Mouse (Mus musculus) cerebellum, adult 8-10 months (tissue): ENCODE results near the gene Prcd.
A peak's percentile ranks its signal among the peaks of the same experiment; 100 is the strongest.
"Not testable (repeated sequence)": the region's sequence is repeated elsewhere in the genome, so short reads cannot be mapped to it uniquely, and the experiment has no call there.

Experiments used
- DNase-seq: peaks from one replicate; pipeline ENCODE4 v3.0.0; 2022

Gene Prcd

DNA sequence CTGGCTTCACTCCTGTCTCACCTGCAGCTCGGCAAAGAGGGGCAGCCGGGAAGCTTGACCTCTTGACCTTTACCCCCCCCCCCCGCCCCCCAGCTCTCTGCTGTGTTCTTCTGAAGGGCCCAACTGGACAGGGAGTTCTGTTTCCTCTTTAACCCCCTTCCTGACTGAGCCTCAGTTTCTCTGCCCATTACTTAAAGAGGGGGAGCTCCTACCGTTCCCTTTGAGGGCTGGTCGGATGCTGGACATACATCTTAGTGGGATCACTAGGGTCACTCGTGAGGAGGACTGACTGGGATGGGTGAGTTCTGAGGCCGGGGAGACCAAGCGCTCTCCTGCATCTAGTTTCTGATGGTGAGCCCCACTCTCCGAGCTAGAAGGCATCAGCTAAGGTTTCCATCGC is at the start of gene Prcd:
Gene Prcd, plus strand, starts transcription at position 301 of the 400 bp plus-strand sequence.
- no peak for DNase-seq

GRCm38 (mm10) chr11:116604097-116604496 is 49.2 kb upstream of the Prcd start:
- DNase-seq, result no peak

DNA sequence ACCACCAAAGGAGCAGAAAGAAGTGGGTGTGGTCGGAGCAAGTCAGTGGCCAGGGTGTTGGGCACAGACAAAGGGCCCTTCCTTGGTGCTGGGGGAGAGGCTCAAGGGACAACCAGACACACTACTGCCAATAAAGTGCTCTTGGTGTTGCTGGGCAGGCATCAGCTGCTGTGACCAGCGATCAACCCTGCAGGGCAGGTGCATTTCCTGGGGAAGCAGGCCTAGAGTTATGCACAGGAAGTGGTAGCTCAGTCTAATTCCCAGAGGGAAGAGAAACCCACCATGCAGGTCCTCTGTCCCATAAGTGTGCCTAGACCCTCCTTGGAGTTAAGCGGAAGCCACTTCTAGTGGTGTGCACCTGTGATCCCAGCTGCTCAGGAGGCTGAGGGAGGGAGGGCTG is 45.6 kb upstream of the Prcd start:
- no peak for DNase-seq

DNA sequence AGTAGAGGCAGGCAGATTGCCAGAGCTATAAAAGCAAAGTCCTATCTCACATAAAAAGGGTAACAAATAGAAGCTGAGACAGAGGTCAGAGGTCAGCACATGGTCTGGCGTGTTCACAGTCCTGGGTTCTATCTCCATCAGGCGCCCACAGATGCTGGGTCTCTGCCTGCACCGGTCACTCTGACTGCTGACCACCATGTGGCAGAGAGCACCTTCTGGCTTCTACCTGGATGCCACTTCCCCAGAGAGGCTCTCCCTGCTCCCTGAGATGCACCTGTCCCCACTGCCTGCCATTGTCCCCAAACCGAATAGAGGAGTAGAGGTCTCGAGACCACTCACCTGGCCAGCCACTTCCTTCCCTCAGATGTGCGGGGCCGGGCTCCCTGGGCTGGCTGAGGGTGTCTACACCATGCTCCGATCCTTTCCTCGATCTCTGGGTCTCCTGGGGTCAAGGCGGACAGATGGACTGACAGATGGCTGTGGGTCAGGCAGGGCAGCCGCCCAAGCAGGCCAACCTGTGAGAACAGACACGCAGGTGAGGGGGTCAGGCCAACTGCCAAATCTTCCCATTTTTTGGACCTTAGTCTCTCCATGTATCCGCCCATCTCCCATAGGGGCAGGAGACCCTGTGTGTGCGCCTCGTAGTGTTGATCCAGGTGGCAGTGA is 43.2 kb upstream of the Prcd start:
- peak; percentile 95 for DNase-seq

GRCm38 (mm10) chr11:116611168-116611567 is 42.2 kb upstream of the Prcd start:
- DNase-seq, result not testable (repeated sequence)

DNA sequence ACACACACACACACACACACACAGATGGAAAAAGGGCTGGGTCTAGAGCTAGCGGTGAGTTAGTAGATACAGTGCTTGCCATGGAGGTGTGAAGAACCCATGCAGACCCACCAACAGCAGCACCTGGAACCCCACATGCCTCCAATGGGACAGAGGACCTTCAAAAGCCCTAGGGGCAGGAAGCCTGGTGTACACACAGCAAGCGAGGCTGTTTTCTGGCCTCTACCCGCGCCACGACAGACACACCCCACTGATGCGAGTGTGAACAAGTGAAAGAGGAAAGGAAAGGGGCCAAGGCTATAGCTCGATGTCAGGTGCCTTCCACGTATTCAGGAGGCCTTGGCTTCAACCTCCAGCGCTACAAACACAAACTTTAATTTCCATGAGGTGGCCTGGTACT is 41.5 kb upstream of the Prcd start:
- no peak for DNase-seq

- DNase-seq, result no peak
These were observed 40.8 kb upstream of the Prcd start for GRCm38 (mm10) chr11:116612554-116612953.

GRCm38 (mm10) chr11:116613234-116613633 is 40.1 kb upstream of the Prcd start:
- no peak for DNase-seq

DNA sequence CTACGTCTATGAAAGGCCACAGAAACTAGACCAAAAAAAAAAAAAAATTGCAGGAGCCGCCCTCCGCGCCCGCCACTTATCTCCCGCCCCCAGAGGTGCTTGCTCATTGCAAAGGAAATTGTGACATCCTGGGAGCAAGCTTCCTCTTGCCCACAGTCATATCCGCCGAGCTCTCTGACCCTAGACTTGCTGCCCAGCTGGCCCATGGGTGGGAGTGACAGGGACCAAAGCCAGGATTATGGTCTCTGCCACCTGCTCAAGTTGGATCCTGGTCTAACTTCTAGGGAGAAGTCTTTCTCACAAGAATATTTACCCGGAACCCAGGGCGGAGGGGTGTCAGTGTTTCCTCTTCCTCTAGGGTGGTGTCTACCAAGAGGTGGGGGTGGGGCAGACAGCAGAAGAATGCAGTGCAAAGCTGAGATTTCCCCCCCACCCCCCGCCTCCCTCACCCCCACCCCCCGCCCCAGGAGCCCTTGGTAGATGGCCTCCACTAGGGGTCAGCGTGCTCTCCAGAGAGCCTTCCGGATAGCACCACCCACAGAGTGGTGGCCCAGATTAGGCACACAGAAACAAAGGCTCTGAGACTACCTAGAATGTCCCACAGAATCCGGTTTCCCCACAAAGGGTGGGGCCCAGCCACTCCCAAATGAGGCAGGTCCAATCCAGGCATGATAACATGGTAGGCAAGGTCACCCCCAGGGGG is 37.4 kb upstream of the Prcd start:
- no peak for DNase-seq

DNA sequence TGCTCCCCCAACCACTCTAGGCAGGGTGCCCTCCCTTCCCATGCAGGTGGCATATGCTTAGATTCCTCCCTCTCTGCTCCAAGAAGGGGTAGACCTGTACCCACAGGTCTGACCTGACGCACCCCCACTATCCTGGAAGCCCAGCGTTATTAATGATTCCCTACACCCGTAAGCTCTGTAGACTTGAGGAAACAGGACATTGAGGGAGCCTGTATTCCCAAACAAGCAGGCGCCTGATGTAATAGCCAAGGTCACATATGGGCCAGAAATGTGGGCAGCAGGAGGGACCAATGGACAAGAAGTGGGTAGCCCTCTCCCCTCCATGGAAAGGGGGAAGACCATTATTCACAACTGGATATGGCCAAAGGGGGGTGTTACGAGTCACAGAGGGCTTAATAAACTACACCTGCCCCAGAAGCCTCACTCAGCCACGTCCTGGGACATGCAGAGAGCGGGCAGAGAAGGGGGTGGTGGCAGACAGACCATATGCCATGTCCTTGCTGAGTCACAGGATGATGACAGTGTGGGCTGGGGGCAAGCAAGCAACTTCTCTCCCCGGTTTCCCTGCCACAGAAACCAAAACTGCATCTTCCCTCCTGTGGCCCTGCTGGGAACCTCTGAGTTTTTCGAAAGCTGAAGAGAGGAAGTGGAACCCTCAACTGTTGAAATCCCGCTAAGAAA is 36.8 kb upstream of the Prcd start:
- DNase-seq, result no peak

DNA sequence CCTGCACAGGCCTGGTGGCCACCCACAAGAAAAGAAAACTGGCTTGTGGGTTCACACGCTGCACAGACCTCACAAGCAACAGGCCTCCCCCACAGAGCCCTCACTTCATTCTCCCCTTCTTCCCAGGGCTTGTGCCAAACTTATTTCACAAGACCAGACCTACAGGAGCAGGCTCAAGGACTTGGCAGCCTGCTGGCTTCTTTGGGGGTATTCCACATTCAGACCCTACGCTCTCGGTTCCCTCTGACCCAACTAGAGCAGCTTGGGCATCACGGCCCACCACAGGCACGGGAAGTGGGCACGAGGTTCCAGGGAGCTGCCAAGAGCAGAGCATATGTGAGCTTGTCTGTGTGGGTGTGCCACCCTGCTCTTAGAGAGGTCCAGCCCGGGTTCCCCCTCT is 35.7 kb upstream of the Prcd start:
- DNase-seq, result no peak

DNA sequence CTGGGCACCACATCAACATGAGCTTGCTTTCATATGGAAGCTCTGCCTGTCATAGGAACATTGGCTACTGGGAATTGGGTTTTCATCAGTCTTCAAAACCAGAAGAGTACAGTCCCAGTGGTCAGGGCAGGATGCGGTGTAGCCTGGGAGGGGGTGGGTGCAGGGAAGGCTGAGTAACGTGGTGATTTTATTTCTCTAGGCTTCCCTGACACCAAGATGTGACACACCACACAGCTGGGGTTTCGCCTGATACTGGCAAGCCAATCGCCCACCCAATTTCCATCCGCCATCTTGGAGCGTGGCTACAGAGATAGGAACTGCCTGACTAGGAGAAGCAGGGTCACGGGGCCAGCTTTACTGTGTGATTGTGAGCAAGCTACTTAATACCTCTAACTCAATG is 34.7 kb upstream of the Prcd start:
- DNase-seq, result no peak

GRCm38 (mm10) chr11:116619156-116619555 is 34.2 kb upstream of the Prcd start:
- peak; percentile 50 for DNase-seq

- no peak for DNase-seq
These were observed 33.8 kb upstream of the Prcd start for GRCm38 (mm10) chr11:116619561-116619960.

GRCm38 (mm10) chr11:116620073-116620472 is 33.3 kb upstream of the Prcd start:
- DNase-seq, result no peak

DNA sequence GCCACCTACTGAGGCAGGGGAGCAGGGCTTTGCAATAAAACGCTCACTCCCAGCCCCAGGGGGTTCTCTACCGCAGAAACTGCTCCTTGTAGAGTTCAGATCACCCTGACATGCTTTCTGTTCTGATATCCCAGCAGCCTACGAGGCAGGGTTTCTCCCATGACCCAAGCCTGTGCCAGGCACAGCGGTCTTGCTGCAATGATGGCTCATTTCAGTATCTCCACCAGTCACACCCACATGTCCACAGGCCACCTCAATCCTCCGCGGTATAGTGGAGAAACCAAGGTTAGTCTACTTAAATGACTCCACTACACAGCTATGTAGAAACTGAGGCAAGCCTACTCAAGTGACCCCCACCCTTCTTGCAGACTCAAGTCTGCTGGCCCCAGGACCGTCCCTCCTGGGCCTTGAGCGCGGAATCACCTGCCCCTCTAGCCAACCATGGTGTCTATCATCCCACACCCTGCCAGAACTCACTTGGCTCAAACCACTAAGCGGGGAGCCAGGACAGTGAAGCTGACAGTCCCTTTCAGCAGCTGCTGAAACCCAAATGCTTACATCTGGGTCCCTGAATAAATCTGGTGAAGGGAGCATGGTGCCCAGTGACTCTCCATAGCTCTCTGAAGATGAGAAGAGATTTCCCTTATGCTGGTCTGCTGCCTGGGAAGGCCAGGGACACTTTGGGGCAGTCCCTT is 32.6 kb upstream of the Prcd start:
- DNase-seq, result no peak

DNA sequence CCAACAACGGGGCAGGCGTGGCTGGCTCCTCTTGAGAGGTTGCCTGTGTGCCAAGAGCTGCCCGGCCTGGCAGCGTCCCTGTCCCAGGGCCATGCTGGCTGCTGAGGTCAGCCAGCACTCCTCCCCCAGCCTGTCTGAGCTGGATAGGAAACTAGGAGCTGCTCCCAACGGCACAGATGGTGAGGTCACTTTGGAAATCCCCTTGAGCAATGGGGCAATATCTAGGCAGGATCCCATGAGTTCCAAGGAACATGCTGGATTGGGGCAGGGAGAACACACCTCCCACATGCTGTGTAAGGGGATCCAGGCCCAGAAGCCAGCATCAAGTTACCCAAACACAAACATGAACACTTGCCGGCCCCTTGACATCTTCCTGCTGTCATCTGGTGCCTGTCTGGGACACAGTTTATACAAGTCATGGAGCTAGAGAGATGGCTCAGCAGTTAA is 32.1 kb upstream of the Prcd start:
- DNase-seq, result peak; percentile 75

DNA sequence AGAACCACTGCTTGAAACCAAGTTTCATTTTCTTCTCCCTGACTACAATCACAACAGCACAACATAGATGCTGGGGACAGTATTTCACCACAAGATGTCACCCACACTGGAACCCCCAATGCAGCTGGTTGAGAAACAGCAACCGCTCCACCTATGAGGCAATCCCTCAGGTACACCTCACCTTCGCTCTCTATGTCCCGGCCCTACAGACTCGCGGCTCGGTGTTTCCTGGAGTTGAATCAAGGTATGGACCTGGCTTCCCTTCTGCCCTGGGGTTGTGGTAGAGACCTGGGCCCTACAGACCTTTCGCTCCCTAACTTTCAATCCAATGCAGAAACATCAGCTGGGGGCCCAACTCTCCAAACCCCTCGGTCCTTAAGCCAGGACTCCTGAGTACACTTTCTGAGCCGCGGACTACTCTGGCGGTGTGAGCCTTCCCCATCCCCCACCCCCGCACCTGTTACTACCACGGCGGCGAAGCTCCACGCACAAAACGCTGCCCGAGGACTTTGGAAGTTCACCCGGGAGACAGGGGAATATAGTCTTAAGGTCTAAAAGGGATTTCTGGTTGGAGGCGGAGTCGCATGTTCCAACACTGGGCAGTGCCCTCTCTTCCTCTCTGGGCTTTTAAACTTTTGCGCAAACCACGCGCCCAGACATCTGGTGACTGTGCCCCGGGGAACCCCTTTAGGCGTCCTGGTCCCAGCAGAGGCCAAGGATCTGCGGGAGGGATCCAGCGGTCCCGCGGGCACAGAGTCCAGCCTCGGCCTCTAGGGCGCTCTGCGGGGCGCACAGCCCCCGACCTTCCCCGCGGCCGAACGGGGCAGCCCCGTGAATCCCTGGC is 29.8 kb upstream of the Prcd start:
- DNase-seq, result no peak

GRCm38 (mm10) chr11:116624131-116624832 is 29.1 kb upstream of the Prcd start:
- DNase-seq, result no peak

- peak; percentile 53 for DNase-seq
These were observed 28.0 kb upstream of the Prcd start for GRCm38 (mm10) chr11:116625081-116626000.
